Mouse (Mus musculus) urinary bladder, adult 2 months (tissue): Measurements from ENCODE around the gene Gm39115. TPM values are rescaled to one million over a fixed set of nuclear protein-coding genes. Genes with fewer than 3 reads are reported as not detected.

ENCODE experiments used
- DNase-seq: peaks from one replicate; pipeline ENCODE4 v3.0.0; 2022; ENCODE audit warnings: low spot score
- polyA plus RNA-seq: library from polyadenylated mRNA; depleted of rRNA; stranded (reverse); fragments of >200 nt; gene quantifications from 2 replicates; pipeline ENCODE4 v1.2.3, GENCODE M21; 2012; rRNA removed

The Gm39115 gene
- polyA plus RNA-seq, 1 experiment = not detected

GRCm38 (mm10) chr7:142095183-142095931, 40.5 kb downstream of the Gm39115 start, which contains the start of gene Dusp8:
Dusp8 (minus strand) TSS chr7:142095843.
- DNase-seq = peak; percentile 82

- DNase-seq = no peak
These were observed 41.3 kb downstream of the Gm39115 start for GRCm38 (mm10) chr7:142094301-142095143.

GRCm38 (mm10) chr7:142093696-142094240, 42.1 kb downstream of the Gm39115 start:
- DNase-seq = no peak

DNA sequence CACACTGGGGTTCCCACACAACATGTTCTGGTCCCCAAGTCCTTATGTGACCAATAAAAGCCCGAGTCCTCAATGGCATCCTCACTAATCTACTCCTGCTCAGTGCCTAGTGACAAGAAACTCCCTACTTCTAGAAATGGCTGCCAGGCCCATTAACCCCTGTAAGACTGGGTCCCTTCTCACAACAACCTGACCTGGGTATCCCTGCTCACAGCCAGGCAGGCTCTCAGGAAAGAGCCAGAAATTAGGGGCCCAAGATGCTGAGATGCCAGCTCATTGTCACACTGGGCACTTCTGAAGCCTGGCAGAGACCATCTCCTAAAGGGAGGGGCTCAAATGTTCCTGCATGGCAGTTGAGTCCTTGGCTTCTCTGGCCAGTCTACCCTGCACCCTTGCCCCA, 42.8 kb downstream of the Gm39115 start:
- no peak for DNase-seq

GRCm38 (mm10) chr7:142091848-142092247, 44.0 kb downstream of the Gm39115 start:
- no peak for DNase-seq

- no peak for DNase-seq
These were observed 46.0 kb downstream of the Gm39115 start for GRCm38 (mm10) chr7:142089648-142090447.

- DNase-seq = no peak
These were observed 46.9 kb downstream of the Gm39115 start for GRCm38 (mm10) chr7:142088886-142089285.

GRCm38 (mm10) chr7:142087069-142087652, 48.7 kb downstream of the Gm39115 start:
- no peak for DNase-seq

DNA sequence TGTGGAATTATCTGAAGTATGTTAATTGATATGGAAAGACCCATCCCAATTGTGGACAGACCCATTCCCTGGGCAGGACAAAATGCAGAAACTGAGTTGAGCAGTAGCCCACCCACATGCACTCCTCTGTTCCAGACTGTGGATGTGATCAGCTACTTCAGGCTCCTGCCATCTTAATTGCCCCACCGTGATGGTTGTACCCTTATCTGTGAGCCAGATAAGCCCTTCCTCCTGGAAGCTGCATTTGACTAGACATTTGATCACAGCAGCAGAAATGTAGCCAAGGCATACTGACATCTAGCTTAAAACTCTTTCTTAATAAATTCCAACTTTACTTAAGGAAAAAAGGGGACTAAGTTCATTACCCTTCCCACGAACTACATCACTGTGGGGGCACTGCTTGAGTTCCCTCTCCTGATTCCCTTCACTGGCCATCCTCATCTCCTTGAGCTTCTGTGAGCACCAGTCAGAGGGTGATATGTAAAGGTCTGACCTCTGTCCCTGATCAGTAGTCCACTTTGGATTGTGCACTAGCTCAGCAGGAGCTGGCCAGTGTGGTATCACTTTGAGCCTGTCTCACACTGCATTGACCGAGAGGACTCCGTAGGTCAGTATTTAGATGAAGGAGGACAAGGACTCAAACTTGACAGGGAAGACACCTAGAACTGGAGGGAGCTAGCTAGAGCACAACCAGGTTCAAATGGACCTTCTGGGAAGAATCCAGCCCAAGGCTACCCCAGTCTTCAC, 49.5 kb downstream of the Gm39115 start:
- DNase-seq = no peak

Other genes starting within 250 kb of the Gm39115 start
- 47.1 and 47.7 TPM in 2 replicates for gene Tollip, start 217.5 kb downstream of the Gm39115 start, polyA plus RNA-seq
- gene Brsk2, start 186.3 kb downstream of the Gm39115 start, polyA plus RNA-seq = 0.27 and 0.34 TPM in 2 replicates
- 91.8 and 102 TPM in 2 replicates for gene Mob2, start 75.0 kb downstream of the Gm39115 start, polyA plus RNA-seq
- 4.1 and 5.0 TPM in 2 replicates for gene Dusp8, start 40.2 kb downstream of the Gm39115 start, polyA plus RNA-seq
- not detected in 2 replicates for gene Gm45618, start 15.3 kb downstream of the Gm39115 start, polyA plus RNA-seq
- not detected in 2 replicates for gene Gm45337, start 8.6 kb upstream of the Gm39115 start, polyA plus RNA-seq
- gene Gm29735, start 21.1 kb upstream of the Gm39115 start, polyA plus RNA-seq = not detected in 2 replicates
- gene Gm4553, start 29.7 kb upstream of the Gm39115 start, polyA plus RNA-seq = not detected in 2 replicates
- gene Krtap5-2, start 40.0 kb upstream of the Gm39115 start, polyA plus RNA-seq = not detected in 2 replicates
- not detected in 2 replicates for gene Gm10153, start 54.4 kb upstream of the Gm39115 start, polyA plus RNA-seq
- not detected in 2 replicates for gene Krtap5-3, start 65.3 kb upstream of the Gm39115 start, polyA plus RNA-seq
- not detected in 2 replicates for gene Gm7579, start 75.8 kb upstream of the Gm39115 start, polyA plus RNA-seq
- not detected in 2 replicates for gene Krtap5-5, start 93.9 kb upstream of the Gm39115 start, polyA plus RNA-seq
- gene Gm40460, start 105.0 kb upstream of the Gm39115 start, polyA plus RNA-seq = not detected in 2 replicates
- gene Gm2431, start 122.3 kb upstream of the Gm39115 start, polyA plus RNA-seq = not detected in 2 replicates
- not detected in 2 replicates for gene Gm4559, start 138.3 kb upstream of the Gm39115 start, polyA plus RNA-seq
- not detected in 2 replicates for gene Krtap5-1, start 161.1 kb upstream of the Gm39115 start, polyA plus RNA-seq
- not detected in 2 replicates for gene Krtap5-4, start 167.5 kb upstream of the Gm39115 start, polyA plus RNA-seq
- 35.2 and 36.2 TPM in 2 replicates for gene Ifitm10, start 237.7 kb upstream of the Gm39115 start, polyA plus RNA-seq
- 2.0 and 2.2 TPM in 2 replicates for gene Gm49369, start 246.6 kb upstream of the Gm39115 start, polyA plus RNA-seq